Mouse (Mus musculus): ENCODE measurements around the gene Strn4. TPM values are rescaled to one million over a fixed set of nuclear protein-coding genes. Genes with fewer than 3 reads are reported as not detected.
A peak's percentile ranks its signal among the peaks of the same experiment; 100 is the strongest.

The Strn4 gene
- total RNA-seq, 1 experiment from 2014 or later = 105 TPM

DNA sequence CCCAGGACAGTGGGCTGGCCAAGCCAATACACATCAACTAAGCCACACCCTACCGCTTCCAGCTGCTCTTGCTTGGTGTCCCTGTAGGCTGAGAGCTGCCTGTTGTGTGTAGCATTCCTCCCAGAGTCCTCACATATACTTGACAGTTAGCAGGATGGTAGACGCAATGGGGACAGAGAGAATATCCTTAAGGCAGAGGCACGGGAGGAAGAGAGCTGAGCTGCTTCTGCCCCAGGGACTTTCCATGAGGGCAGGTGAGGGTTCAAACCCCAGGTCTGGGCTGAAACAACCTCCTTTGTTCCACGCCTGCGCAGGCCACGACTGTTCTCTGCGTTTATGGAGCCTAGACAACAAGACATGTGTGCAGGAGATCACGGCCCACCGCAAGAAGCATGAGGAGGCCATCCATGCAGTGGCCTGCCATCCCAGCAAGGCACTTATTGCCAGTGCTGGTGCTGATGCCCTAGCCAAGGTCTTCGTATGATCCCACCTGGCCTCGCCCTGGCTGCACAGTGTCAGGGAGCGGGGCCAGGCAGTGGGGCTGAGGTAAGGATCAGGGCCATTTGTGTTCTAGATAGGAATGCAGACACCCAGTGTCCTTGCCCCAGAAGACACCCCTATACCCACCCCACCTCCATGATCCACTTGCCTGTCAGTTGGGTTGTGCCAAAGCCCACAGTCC lies 23.9 kb downstream of the Strn4 start:
- no peak for ATAC-seq (ENCODE audit: extremely low read depth, insufficient number of reproducible peaks, low FRiP score, poor library complexity, severe bottlenecking)

- no peak for ATAC-seq (ENCODE audit: extremely low read depth, insufficient number of reproducible peaks, low FRiP score, poor library complexity, severe bottlenecking)
Observed at GRCm38 (mm10) chr7:16840109-16840491, 24.4 kb downstream of the Strn4 start.

- ATAC-seq (ENCODE audit: extremely low read depth, insufficient number of reproducible peaks, low FRiP score, poor library complexity, severe bottlenecking) = no peak
Observed at GRCm38 (mm10) chr7:16841078-16841477, 25.4 kb downstream of the Strn4 start.

DNA sequence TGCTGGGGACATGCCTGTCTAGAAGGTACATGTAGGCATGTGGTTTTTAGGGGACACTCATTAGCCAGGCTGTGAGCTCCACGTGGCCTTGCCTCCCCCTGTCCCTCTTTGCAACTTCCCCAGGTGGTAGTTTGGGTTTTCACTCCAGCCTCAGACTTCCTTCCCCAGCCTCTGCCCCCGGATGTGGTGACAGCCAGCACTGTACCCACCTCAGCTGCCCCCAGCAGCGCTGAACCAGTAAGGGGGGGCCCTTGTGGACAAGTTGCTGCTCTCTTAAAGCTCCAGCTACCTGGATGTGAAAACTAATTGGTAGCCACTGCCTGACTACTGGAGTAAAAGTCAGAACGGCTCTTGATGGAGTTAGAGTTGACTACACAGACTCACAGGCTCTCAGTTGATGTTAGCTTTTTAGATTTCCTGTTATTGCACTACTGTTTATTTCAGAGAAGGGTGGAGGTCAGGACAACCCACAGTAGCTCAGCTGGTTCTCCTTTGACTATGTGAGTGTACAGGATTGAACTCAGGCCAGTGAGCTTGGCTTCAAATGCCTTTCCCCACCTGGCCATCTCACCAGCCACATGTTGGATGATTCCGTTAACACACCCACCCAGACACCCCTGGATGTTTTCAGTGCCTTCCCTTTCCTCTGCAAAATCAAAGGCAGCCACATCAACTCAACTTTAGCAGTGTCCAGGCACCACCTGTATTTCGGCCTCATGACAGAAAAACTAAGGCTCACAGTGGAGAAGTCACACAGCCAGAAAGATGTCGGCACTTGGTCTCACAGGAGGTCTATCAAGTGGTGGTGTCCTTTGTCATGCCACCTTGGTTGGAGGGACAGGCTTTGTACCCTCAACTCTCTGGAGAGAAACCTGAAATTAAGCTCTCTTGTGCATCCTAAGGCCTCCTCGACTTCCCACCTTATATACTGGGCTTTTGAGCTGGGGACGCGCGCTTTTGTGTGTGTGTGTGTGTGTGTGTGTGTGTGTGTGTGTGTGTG lies 26.2 kb downstream of the Strn4 start:
- ATAC-seq (ENCODE audit: extremely low read depth, insufficient number of reproducible peaks, low FRiP score, poor library complexity, severe bottlenecking) = peak; percentile 49

DNA sequence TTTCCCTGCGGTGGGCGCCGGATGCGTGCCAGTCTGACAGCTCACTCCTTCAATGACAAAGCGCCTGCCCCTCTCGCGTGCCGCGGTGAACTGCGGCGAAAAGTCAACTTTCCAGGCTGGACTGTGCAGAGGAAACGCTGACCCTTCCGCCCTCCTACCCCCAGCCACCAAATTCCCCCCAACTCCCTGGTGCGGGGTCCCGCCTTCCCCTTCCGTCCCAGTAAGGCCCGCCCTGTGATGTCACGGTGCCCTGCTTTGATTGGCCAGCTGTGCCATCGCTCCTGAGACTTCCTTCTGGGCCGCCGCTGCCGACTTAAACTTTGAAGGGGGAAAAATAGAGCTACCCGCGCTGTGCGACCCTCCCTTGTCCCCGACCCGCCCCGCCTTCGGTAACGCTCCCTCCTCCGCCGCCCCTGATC lies 27.0 kb downstream of the Strn4 start, which contains the start of gene Prkd2:
Gene Prkd2, plus strand, starts transcription at position 258 of the 419 bp plus-strand sequence.
- peak; percentile 72 for ATAC-seq (ENCODE audit: extremely low read depth, insufficient number of reproducible peaks, low FRiP score, poor library complexity, severe bottlenecking)

DNA sequence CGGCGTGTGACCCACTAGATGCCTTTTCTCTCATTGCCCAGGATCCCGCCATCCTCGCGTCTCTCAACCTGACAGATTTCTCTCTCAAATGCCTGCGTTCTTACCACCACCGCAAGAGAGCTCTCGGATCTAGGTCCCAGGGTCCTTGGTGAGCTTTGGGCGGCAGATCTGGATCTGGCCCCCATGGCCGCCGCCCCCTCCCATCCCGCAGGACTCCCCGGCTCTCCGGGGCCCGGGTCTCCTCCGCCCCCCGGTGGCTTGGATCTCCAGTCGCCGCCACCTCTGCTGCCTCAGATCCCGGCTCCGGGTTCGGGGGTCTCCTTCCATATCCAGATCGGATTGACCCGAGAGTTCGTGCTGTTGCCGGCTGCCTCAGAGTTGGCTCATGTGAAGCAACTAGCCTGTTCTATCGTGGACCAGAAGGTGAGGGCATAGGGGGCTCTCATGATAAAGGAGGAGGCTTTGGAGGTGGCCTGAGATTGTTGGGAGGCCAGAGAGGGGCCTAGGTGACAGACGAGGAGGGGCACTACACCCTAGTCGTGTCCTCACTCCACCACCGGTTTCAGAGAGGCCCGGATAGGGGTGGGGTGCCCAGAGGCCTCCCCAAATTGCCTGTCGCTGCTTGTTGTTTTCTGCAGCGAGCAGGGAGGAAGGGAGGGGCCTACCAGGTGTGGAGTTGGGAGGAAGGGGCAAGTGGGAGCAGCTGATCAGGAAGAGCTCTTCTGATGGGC lies 27.9 kb downstream of the Strn4 start:
- ATAC-seq (ENCODE audit: extremely low read depth, insufficient number of reproducible peaks, low FRiP score, poor library complexity, severe bottlenecking) = no peak

- no peak for ATAC-seq (ENCODE audit: extremely low read depth, insufficient number of reproducible peaks, low FRiP score, poor library complexity, severe bottlenecking)
Observed at GRCm38 (mm10) chr7:16844696-16845071, 29.0 kb downstream of the Strn4 start.

GRCm38 (mm10) chr7:16845072-16845819 lies 29.6 kb downstream of the Strn4 start:
- ATAC-seq (ENCODE audit: extremely low read depth, insufficient number of reproducible peaks, low FRiP score, poor library complexity, severe bottlenecking) = no peak

DNA sequence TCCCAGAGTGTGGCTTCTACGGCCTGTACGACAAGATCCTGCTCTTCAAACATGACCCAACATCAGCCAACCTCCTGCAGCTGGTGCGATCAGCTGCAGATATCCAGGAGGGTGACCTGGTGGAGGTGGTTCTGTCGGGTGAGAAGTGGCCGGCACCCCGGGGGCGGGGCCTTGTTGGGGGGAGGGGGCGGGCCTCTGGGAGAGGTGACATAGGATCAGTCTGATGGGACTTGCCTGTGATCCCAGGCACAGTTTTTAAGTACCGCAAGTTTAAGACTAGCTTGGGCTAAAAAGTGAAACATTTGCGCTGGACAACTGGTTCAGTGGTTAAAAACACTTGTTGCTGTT lies 30.1 kb downstream of the Strn4 start:
- no peak for ATAC-seq (ENCODE audit: extremely low read depth, insufficient number of reproducible peaks, low FRiP score, poor library complexity, severe bottlenecking)

- no peak for ATAC-seq (ENCODE audit: extremely low read depth, insufficient number of reproducible peaks, low FRiP score, poor library complexity, severe bottlenecking)
Observed at GRCm38 (mm10) chr7:16846775-16847174, 31.1 kb downstream of the Strn4 start.

DNA sequence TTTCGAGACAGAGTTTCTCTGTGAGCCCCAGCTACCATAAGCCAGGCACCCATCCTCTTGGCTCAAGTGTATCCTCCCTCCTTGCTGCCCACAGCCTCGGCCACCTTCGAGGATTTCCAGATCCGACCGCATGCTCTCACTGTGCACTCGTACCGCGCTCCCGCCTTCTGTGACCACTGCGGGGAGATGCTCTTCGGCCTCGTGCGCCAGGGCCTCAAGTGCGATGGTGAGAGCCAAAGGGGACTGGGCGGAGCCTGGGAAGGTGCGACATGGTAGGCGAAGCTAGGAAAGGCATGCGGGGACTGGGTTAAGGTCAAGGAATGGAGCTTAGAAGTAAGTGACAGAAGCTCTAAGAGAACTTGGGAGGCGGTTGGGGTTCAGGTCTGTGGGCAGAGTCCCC lies 31.8 kb downstream of the Strn4 start:
- no peak for ATAC-seq (ENCODE audit: extremely low read depth, insufficient number of reproducible peaks, low FRiP score, poor library complexity, severe bottlenecking)

DNA sequence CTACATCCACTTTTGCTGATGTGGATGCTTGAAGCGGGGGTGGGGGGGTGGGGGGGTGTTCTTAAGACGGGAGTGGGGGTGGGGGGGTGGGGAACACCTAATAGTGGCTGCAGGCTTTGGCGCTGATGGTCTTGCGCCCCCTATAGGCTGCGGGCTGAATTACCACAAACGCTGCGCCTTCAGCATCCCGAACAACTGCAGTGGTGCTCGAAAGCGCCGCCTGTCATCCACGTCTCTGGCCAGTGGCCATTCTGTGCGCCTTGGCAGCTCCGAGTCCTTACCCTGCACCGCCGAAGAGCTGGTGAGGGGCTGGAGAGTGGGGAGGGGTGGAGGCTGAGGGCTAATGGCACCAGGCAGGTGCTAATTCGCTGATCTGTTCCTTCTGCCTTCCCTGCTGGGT lies 32.9 kb downstream of the Strn4 start:
- ATAC-seq (ENCODE audit: extremely low read depth, insufficient number of reproducible peaks, low FRiP score, poor library complexity, severe bottlenecking) = no peak

DNA sequence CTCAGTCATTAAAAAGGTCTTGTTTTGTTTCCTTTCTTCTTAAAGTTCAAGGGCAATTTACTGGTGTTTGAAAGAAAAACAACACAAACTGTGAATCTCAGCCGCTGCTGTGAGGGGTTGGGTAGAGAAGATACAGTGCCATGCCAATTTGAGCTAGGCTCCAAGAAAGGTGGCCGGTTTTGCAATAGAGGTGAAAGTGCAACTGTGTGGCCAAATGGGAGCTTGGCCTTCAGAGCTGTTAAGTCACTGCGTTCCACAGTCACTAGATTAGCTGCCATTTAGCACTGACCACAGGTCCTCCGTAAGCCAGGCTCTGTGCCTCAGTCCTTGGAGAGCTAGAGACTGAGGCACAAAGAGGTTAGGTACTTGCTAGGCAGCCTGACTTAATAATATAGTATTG lies 35.9 kb downstream of the Strn4 start:
- no peak for ATAC-seq (ENCODE audit: extremely low read depth, insufficient number of reproducible peaks, low FRiP score, poor library complexity, severe bottlenecking)

- ATAC-seq (ENCODE audit: extremely low read depth, insufficient number of reproducible peaks, low FRiP score, poor library complexity, severe bottlenecking) = no peak
Observed at GRCm38 (mm10) chr7:16853302-16853831, 37.7 kb downstream of the Strn4 start.

DNA sequence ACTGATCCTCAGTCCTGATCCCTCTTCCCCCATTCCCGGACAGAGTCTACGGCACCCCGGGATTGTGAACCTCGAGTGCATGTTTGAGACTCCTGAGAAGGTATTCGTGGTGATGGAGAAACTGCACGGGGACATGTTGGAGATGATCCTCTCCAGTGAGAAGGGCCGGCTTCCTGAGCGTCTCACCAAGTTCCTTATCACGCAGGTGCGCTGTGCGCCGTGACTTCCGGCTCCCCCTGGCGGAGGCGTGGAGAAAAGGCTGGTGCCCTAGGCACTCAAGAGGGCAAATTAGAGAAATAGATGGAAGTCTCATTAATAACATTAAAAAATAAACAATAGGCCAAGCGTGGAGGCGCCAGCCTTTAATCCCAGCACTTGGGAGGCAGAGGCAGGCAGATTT lies 42.6 kb downstream of the Strn4 start:
- peak; percentile 58; the same call in 1 of the 2 replicates for ATAC-seq (ENCODE audit: extremely low read depth, insufficient number of reproducible peaks, low FRiP score, poor library complexity, severe bottlenecking)

DNA sequence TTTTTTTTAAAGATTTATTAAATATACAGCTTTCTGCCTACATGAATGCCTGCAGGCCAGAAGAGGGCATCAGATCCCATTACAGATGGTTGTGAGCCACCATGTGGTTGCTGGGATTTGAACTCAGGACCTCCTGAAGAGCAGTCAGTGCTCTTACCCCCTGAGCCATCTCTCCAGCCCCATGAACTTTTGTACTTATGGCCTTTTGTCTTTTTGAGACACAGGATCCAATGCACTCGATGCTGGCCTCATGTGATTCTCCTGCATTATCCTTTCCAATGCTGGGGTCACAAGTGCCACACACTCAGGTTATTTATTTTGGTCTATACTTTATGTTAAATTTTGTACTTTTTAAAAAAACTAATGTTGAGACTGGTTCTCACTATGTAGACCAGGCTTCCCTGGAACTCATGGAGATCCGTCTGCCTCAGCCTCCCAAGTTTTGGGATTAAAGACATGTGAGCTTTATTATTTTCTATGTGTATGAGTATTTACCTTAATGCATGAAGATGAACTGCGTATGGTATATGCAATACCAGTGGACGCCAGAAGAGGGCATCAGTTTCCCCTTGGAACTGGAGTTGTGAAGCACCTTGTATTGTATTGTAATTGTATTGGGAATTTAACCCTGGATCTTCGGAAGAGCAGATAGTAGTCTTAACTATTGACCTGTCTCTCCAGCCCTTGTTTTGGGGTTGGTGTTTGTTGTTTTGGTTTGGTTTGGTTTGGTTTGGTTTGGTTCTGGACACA lies 44.4 kb downstream of the Strn4 start:
- peak; percentile 46; the same call in 1 of the 2 replicates for ATAC-seq (ENCODE audit: extremely low read depth, insufficient number of reproducible peaks, low FRiP score, poor library complexity, severe bottlenecking)

DNA sequence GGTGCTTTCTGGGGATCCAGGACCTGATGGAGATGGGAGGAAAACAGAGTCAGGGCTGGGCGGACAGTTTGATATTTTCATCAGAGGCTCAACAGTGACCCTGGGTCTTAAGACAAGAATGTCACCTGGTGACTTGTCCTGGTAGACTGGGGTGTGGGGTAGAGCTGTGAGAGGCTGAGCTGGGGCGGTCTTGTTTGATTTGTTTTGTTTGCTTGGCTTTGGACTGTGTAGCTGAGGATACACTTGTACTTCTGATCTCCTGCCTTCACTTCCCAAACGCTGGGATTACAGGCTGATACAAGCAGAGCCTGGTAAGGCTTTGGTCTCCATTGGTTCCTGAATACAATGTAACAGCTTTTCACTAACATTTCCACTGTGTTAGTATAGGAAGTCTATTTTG lies 51.8 kb downstream of the Strn4 start:
- no peak for ATAC-seq (ENCODE audit: extremely low read depth, insufficient number of reproducible peaks, low FRiP score, poor library complexity, severe bottlenecking)

DNA sequence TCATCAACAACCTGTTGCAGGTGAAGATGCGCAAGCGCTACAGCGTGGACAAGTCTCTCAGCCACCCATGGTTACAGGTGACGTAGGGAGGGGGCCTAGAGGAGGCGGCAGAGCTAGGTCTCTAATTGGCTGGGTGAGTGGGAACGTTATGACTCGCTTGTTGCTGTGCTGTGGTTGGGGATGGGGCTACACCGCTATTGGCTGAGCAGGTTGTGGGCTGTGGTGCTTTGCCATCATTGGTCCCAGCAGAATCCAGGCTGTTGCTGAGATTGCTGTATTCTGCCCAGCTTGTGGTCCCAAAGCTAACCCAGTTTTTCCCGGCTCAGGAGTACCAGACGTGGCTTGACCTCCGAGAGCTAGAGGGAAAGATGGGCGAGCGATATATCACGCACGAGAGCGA lies 53.8 kb downstream of the Strn4 start:
- no peak for ATAC-seq (ENCODE audit: extremely low read depth, insufficient number of reproducible peaks, low FRiP score, poor library complexity, severe bottlenecking)

Measured in neutrophil, adult 5-6 weeks (primary cell).